Mouse (Mus musculus): ENCODE results near the gene D13Ertd608e. TPM values are rescaled to one million over a fixed set of nuclear protein-coding genes. Genes with fewer than 3 reads are reported as not detected.

The D13Ertd608e gene
- 0.59 TPM in 1 of 2 replicates, not detected in the other for polyA plus RNA-seq (2012; rRNA removed)

DNA sequence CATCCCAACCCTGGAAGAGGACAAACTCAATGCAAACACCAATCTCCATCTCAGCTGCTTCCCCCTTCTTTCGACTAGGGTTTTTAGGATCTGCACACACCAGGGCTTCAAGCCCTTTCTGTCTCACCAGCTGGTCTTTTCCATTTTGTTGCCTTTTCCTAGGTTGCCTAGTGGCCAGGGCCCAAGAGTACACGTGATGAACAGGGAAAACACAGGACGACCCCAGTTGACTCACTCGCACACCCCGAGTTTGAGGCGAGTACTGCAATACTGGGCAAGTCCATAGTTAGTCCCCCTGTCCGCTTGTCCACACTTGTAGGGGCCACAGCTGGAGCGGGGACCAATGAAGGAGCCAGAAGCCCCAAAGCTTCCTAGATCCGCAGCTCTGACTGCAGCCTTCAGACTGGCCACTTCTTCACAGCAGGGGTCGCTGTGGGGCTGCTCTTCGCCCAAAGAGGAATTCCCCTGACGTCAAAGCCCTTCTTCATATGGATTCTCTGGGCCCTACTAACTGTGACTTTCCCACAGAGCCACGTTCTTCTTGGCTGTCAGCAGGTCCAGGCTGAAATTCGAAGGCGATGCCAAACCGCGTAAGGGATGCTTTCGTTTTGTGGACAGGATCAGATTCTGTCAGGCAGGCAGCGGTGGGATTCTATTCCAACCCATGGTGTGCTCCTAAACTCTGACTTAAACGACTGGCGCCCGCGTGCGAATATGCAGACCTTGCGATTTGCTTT is at the start of gene D13Ertd608e:
Gene D13Ertd608e, plus strand, starts transcription at position 687 of the 737 bp plus-strand sequence.

DNA sequence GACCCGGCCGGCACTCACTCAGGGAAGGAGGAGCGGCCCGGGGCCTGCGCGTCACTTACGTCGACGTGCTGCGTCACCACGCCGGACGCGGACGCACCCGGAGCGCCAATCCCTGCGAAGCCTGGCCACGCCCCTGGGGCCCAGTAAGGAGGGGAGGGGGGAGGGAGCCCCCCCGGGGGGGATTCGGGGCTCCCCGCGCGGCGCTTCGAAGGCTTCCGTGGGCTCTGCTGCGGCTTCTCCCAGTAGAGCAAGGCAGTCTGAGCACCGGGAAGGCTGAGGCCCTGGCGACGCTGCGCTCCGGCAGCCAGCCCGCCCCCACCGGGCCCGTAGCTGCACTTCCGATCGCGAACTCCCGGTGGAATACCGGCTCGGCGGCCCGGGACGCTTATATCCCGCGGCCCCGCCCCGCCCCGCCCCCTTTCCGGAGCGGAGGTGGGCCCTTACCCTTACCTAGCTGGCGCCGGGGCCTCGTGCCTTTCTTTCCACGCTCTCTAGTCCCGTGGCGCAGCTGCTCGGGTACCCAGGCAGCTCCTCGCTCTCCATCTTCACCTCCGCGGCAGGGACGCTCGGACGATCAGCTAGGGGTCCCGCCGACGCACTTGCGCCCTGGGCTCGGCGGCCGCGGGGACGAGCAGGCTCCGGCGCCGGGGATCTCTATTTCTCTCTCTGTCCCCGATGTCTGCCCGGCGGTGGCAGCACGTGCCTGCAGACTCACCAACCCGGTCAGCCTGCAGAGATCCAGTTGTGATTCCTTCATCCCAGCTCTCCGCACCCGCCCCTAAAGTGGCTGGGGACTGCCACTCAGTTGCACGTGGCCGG is 44.8 kb upstream of the D13Ertd608e start, which contains the start of gene Zfp131:
Gene Zfp131, minus strand, starts transcription at position 129 of the 819 bp plus-strand sequence.

DNA sequence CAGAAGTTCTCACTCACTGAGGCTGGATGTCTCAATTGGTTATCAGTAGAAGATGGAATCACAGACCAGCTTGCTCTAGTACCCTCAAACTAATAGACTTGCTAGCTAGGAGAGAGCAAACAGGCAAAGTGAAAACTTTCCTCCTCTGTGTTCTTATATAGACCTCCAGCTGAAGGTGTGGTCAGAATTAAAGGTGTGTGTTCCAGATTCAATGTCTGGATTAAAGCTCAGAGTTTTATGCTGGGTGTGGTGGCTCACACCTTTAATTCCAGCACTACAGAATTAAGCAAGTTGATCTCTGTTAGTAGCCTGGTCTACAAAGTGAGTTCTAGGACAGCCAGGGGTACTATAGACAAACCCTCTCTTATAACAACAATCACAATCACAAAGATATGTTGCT is 5.7 kb upstream of the D13Ertd608e start, which contains the start of gene AF067063:
Gene AF067063, minus strand, starts transcription at position 101 of the 400 bp plus-strand sequence.

DNA sequence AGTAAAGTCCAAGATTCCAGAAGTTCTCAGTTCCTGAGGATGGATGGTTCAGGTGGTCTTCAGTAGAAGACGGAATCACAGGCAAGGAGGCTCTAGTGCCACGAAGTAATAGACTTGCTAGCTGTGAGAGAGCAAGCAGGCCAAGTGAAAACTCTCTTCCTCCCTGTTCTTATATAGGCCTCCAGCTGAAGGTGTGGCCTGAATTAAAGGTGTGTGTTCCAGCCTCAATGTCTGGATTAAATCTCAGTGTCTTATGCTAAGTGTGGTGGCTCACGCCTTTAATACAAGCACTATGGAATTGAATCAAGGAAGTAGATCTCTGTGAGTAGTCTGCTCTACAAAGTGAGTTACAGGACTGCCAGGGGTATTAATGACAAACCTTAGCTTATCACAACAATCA is 58.9 kb downstream of the D13Ertd608e start, which contains the start of gene Tcstv1:
Gene Tcstv1, minus strand, starts transcription at position 101 of the 400 bp plus-strand sequence.

Other genes starting within 250 kb of the D13Ertd608e start
- gene Ccl28, start 212.2 kb upstream of the D13Ertd608e start, polyA plus RNA-seq (2012; rRNA removed): 0.37 and 0.60 TPM in 2 replicates
- gene Hmgcs1, start 145.6 kb upstream of the D13Ertd608e start, polyA plus RNA-seq (2012; rRNA removed): 23.6 and 31.8 TPM in 2 replicates
- 0.76 and 0.79 TPM in 2 replicates for gene Nim1k, start 80.1 kb upstream of the D13Ertd608e start, polyA plus RNA-seq (2012; rRNA removed)
- gene Zfp131, start 45.1 kb upstream of the D13Ertd608e start, polyA plus RNA-seq (2012; rRNA removed): 6.8 and 17.4 TPM in 2 replicates
- gene AF067063, start 5.8 kb upstream of the D13Ertd608e start, polyA plus RNA-seq (2012; rRNA removed): not detected in 2 replicates
- gene Tcstv1, start 58.8 kb downstream of the D13Ertd608e start, polyA plus RNA-seq (2012; rRNA removed): not detected in 2 replicates
- gene Gm21761, start 93.3 kb downstream of the D13Ertd608e start, polyA plus RNA-seq (2012; rRNA removed): not detected in 2 replicates
- not detected in 2 replicates for gene B020031M17Rik, start 114.8 kb downstream of the D13Ertd608e start, polyA plus RNA-seq (2012; rRNA removed)
- gene Gm36079, start 191.0 kb downstream of the D13Ertd608e start, polyA plus RNA-seq (2012; rRNA removed): not detected in 2 replicates
- 0.60 and 0.71 TPM in 2 replicates for gene Gm21188, start 216.2 kb downstream of the D13Ertd608e start, polyA plus RNA-seq (2012; rRNA removed)

Data from ovary, adult 2 months (tissue).